Mouse (Mus musculus): Measurements from ENCODE around the gene Mgat4c. TPM values are rescaled to one million over a fixed set of nuclear protein-coding genes. Genes with fewer than 3 reads are reported as not detected.
A peak's percentile ranks its signal among the peaks of the same experiment; 100 is the strongest.
"Not testable (repeated sequence)": the region's sequence is repeated elsewhere in the genome, so short reads cannot be mapped to it uniquely, and the experiment has no call there.

Mgat4c gene
- total RNA-seq, 2 experiments from 2014 or later = 24.4 to 30.8 TPM

DNA sequence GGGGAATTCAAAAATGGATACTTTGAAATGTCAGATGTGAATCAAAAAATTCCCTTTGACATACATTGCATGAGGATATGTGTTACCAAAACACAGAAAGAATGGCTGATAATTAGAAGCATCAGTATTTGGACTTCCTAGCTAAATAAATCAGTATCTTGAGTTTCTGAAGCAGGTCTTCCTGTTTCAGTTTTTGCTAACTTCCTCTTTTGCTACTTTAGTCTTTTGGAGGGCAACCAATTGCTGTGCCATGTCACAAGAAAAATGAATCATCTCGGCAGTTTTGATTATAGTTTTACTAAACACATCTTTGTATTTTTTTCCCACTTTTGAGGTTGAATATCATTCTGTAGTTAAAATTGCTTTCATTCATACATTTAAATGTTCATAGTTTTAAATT is 707.9 kb downstream of the Mgat4c start:
- intact Hi-C loops (cut with DNase I) = no loop called here
- no peak for DNase-seq (ENCODE audit: extremely low spot score in 1 of 2, low spot score in 2 of 2)

DNA sequence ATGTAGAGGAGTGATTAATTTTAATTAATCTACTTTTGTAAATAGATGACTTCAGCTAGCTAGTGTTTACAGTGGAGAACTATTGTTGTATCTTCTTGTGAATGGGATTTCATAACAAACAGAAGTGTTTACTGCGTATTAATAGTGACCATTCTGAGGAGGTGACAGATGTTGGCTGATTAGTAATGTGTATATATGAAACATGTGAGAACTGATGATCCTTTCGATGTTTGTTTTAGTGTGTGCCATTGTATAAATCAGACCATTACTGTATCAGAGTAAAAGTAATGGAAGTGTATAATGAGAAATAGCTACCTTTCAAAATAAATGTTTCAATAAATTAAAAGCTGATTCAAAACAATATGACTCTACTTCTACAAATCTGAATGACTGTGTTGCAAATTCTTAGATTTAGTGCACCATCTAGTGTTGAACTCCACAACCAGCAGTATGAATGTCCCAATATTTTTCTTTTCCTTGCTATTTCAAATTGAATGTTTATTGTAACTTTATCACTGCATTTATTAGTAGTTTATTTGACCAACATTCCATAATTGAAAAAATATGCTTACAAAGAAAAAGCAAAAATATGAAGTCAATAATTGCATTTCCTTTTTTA is 736.5 kb downstream of the Mgat4c start:
- intact Hi-C loops (cut with DNase I) = loop anchor here (5.0 kb wide), 3 partner anchors 1675 to 1815 kb away; no protein-coding TSS in a partner anchor
- DNase-seq (ENCODE audit: extremely low spot score in 1 of 2, low spot score in 2 of 2) = no peak

DNA sequence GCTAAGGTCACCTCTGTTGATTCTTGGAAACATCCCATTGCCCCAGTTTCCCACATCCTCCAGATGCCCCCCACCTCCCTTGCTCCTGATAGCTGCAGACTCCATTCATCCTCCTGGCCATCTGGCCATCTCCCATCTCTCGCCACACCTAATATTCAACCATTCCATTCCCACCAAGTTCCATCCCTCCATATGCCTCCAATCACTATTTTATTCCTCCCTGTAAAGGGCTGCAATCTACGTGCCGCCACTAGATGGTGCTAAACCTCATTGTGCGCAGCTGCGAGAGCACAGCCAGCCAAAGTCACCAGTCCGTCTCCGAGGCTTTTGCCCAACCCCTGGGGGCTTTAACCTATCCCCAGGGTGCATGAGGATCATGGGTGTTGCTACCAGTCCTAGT is 753.8 kb downstream of the Mgat4c start:
- intact Hi-C loops (cut with DNase I) = not testable (repeated sequence)
- peak in 1 of 2 experiments; percentile 21 for DNase-seq (ENCODE audit: extremely low spot score in 1 of 2, low spot score in 2 of 2)

DNA sequence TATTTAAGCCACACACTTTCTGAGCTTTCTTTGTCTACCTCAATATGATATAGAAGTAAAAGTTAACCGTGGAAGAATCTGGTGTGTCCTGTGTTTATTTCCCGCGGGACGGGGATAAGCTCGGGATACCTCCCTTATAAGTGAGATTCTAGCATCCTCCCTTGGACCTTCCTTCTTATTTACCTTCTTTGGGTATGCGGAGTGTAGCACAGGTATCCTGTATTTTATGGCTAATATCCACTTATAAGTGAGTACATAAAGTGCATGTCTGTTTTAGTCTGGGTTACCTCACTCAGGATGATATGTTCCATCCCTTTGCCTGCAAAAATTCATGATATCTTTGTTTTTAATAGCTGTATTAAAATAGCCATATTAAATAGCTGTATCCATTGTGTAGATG is 754.2 kb downstream of the Mgat4c start:
- intact Hi-C loops (cut with DNase I); DNase-seq (ENCODE audit: extremely low spot score in 1 of 2, low spot score in 2 of 2): not testable (repeated sequence)

Small RNA genes lying within 50 kb of the gene (microRNA-seq; reads per million reads assigned to microRNA genes)
- gene Mir3059 = 437 reads per million, percentile 69 among the genes with 10 or more reads in this experiment
